Mouse (Mus musculus) lung, embryonic 14.5 days (tissue): ENCODE results near the gene Cldn24. TPM values are rescaled to one million over a fixed set of nuclear protein-coding genes. Genes with fewer than 3 reads are reported as not detected.

Experiments used
- ATAC-seq: fragments of 200-750 bp; cut with Nextera tagmentation; 2 replicates; pipeline ENCODE4 v1.8.0; 2017; ENCODE audit warnings: mild to moderate bottlenecking, moderate TSS enrichment, moderate library complexity; ENCODE audit not compliant: insufficient read depth
- DNase-seq: peaks from one replicate; pipeline ENCODE4 v3.0.0-alpha.2; 2015
- H3K27ac ChIP-seq: fragments of 300-500 bp; sonication (generic); 2 replicates; pipeline ENCODE4 v1.5.1; 2014; ENCODE audit warnings: low read depth, mild to moderate bottlenecking, moderate library complexity
- H3K27me3 ChIP-seq: fragments of 300-500 bp; sonication (generic); 2 replicates; pipeline ENCODE4 v1.6.1; 2014; ENCODE audit warnings: low read length, control low read depth; ENCODE audit not compliant: insufficient read depth
- H3K36me3 ChIP-seq: fragments of 300-500 bp; sonication (generic); 2 replicates; pipeline ENCODE4 v1.6.1; 2014; ENCODE audit warnings: control low read depth; ENCODE audit not compliant: insufficient read depth
- H3K4me1 ChIP-seq: fragments of 300-500 bp; sonication (generic); 2 replicates; pipeline ENCODE4 v1.6.1; 2014; ENCODE audit warnings: antibody characterized with exemption, control low read depth; ENCODE audit not compliant: insufficient read depth
- H3K4me2 ChIP-seq: fragments of 300-500 bp; sonication (generic); 2 replicates; pipeline ENCODE4 v1.6.1; 2014; ENCODE audit warnings: mild to moderate bottlenecking
- H3K4me3 ChIP-seq: fragments of 300-500 bp; sonication (generic); 2 replicates; pipeline ENCODE4 v1.5.1; 2014; ENCODE audit warnings: low read depth, low read length
- H3K9ac ChIP-seq: fragments of 300-500 bp; sonication (generic); 2 replicates; pipeline ENCODE4 v1.6.1; 2014
- H3K9me3 ChIP-seq: fragments of 300-500 bp; sonication (generic); 2 replicates; pipeline ENCODE4 v1.6.1; 2016; ENCODE audit warnings: low read depth, low read length, control low read depth
- CTCF ChIP-seq: IDR thresholded peaks from 2 replicates; pipeline ENCODE4 v1.5.1; 2016; ENCODE audit warnings: antibody characterized with exemption, low read depth
- WGBS: fragments of 180-500 bp; shearing (Covaris S2); extraction: QIAGEN DNeasy Blood & Tissue Kit; methylation state at CpG from one replicate; pipeline ENCODE4 v1.1.7; 2014; 5-methylcytosine and 5-hydroxymethylcytosine counted together
- polyA plus RNA-seq: library from polyadenylated mRNA; unstranded; fragments of >200 nt; fragmentation: Nextera tagmentation; extraction: Ambion mirVana; gene quantifications from 2 replicates; pipeline ENCODE4 v1.2.1, GENCODE M21; 2014

Cldn24 gene
- polyA plus RNA-seq, 1 experiment from 2014 or later, result not detected

GRCm38 (mm10) chr8:47786323-47786722 is 35.6 kb upstream of the Cldn24 start:
- Histone ChIP-seq H3K4me2 (no peak overlapping the region), H3K27me3 (no peaks in the 10 kb centered on the region), H3K4me1 (no peaks in the 10 kb centered on the region), H3K36me3 (no peaks in the 10 kb centered on the region), H3K9ac (no peak overlapping the region), H3K27ac (no peak overlapping the region), H3K9me3 (no peaks in the 10 kb centered on the region), H3K4me3 (no peak overlapping the region)
- no peak for ATAC-seq
- TF ChIP-seq CTCF, result no peak
- 91% methylated on average over 15 of the region's 15 CpGs for WGBS
- no peak for DNase-seq

- no peak for TF ChIP-seq CTCF
- Histone ChIP-seq H3K9ac (no peak overlapping the region), H3K27me3 (no peaks in the 10 kb centered on the region), H3K27ac (no peak overlapping the region), H3K4me3 (no peak overlapping the region), H3K9me3 (no peaks in the 10 kb centered on the region), H3K4me2 (no peak overlapping the region), H3K4me1 (no peaks in the 10 kb centered on the region), H3K36me3 (no peaks in the 10 kb centered on the region)
- WGBS, result 39% methylated on average over 10 of the region's 10 CpGs
- ATAC-seq, result no peak
- peak; percentile 5 for DNase-seq
Measured at GRCm38 (mm10) chr8:47787705-47788104, 34.2 kb upstream of the Cldn24 start.

DNA sequence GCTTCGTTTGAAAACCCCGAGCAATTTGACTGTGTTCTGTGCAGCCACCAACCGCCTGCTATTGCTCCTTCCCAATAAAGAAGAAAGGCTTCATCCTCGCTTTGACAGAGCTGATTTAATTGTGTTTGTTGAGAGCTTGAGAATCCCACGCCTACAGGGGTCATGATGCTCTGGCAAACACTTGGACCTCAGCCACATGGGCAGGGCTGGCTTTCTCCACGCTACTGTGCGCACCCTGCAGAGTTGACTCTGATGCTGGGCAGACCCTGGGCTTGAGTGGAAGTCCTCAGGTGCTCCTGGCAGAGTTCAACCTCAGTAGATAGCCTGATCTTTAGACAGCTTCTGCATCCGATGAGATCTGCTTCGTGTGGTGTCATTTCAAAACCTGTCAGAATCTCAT is 30.0 kb upstream of the Cldn24 start:
- H3K9me3 ChIP-seq, result no peaks in the 10 kb centered on the region

DNA sequence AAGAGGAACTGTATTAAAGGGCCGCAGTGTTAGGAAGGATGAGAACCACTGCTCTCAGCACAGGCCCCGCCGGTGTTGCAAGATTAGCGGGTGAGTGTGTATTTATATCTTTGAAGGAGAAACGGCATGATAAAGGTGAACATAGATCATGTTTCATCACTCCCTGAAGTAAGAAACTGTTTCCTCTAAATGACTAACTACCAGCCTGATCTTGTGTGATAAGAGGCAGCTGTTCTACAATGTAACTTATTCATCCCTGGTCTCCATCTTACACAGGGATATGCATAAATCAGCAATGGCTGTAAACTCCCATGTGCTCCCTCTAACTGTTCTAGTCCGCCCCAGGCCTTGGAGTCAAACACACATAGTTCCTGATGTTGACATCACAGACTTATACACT is 22.5 kb upstream of the Cldn24 start:
- Histone ChIP-seq H3K9ac (no peak overlapping the region), H3K4me2 (no peak overlapping the region), H3K27ac (no peak overlapping the region), H3K27me3 (no peaks in the 10 kb centered on the region), H3K4me3 (no peak overlapping the region), H3K9me3 (no peaks in the 10 kb centered on the region), H3K4me1 (no peaks in the 10 kb centered on the region), H3K36me3 (no peaks in the 10 kb centered on the region)
- no peak for TF ChIP-seq CTCF
- ATAC-seq (no peak), DNase-seq (no peak)
- WGBS, result 48% methylated on average over 6 of the region's 6 CpGs

More for the DNA sequence above, 30.0 kb upstream of the Cldn24 start:
- Histone ChIP-seq H3K4me3 (no peak overlapping the region), H3K9ac (no peak overlapping the region), H3K36me3 (no peaks in the 10 kb centered on the region), H3K27ac (no peak overlapping the region), H3K27me3 (no peaks in the 10 kb centered on the region), H3K4me2 (no peak overlapping the region), H3K4me1 (no peaks in the 10 kb centered on the region)
- 65% methylated on average over 9 of the region's 9 CpGs for WGBS
- ATAC-seq (no peak), DNase-seq (no peak)
- no peak for TF ChIP-seq CTCF

GRCm38 (mm10) chr8:47802349-47802748 is 19.6 kb upstream of the Cldn24 start:
- H3K4me1 ChIP-seq, result no peaks in the 10 kb centered on the region; the same call in 1 of the 2 replicates
- no peak for TF ChIP-seq CTCF
- H3K36me3 ChIP-seq, result no peaks in the 10 kb centered on the region
- DNase-seq, result no peak
- no peak overlapping the region for H3K27ac ChIP-seq
- H3K9me3 ChIP-seq, result no peaks in the 10 kb centered on the region
- WGBS, result 86% methylated on average over 2 of the region's 2 CpGs
- ATAC-seq, result no peak
- no peak overlapping the region for H3K4me3 ChIP-seq
- H3K9ac ChIP-seq, result no peak overlapping the region
- H3K27me3 ChIP-seq, result no peaks in the 10 kb centered on the region
- H3K4me2 ChIP-seq, result no peak overlapping the region

DNA sequence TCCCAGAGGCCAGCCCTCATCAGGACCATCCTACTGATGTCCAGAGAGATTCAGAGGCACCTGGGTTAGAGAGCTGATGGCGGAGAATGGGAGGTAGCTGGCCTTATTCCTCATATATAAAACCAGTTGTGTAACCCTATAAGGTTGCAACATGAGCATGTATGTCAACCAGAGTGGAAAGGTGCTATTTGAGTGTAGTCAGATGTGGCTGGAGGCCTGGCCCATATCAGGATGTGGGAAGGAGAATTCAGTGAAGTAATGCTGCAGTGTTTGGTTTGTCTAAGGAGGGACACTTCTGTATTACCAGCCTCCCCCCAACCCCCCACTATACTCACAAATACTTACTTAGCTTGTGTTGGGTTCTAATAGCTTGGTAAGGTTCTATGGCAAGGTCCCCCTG is 17.7 kb upstream of the Cldn24 start:
- Histone ChIP-seq H3K4me3 (no peak overlapping the region), H3K27me3 (no peaks in the 10 kb centered on the region), H3K36me3 (no peaks in the 10 kb centered on the region), H3K9me3 (no peaks in the 10 kb centered on the region), H3K9ac (no peak overlapping the region), H3K4me1 (no peaks in the 10 kb centered on the region; the same call in 1 of the 2 replicates), H3K27ac (no peak overlapping the region), H3K4me2 (no peak overlapping the region)
- no peak for ATAC-seq
- DNase-seq, result no peak
- no peak for TF ChIP-seq CTCF
- WGBS, result 86% methylated on average over 1 of the region's 1 CpGs

DNA sequence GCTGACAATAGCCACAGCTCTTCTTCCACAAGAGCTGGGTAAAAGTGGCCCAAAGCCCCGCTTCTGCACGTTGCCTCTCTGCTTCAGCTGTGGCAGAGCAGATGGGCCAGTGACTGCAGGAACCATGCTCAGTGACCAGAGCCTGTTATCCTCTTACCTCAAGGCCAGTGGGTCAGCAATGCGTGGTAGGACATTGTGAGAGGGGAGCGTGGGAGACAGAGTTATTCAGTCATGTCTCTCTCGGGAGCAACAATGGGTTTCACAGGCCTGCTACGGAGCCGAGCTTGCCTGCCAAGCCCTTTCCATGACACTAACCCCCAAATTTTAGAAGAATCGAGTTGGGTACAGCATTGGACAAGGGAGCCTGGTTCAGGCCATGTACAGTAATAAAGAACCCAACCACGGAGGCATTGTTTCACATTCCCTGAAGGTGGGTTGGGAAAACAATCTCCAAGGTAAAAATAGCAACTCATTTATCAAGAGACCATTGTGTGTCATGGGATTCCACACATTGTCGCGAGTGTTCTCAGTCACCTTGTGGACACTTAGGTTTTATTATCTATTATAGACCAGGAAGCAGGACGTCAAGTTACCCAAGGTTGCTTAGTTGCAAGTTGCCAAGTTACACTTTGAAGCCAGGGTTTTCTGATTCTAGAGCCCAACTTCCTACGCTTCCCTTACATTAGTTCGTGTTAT is 11.8 kb upstream of the Cldn24 start:
- H3K9me3 ChIP-seq, result no peaks in the 10 kb centered on the region
- no peak for ATAC-seq
- DNase-seq, result no peak
- H3K4me2 ChIP-seq, result no peak overlapping the region
- H3K36me3 ChIP-seq, result no peaks in the 10 kb centered on the region
- no peak for TF ChIP-seq CTCF
- no peak overlapping the region; the same call in 1 of the 2 replicates for H3K27ac ChIP-seq
- no peak overlapping the region for H3K4me3 ChIP-seq
- no peaks in the 10 kb centered on the region for H3K27me3 ChIP-seq
- H3K4me1 ChIP-seq, result no peaks in the 10 kb centered on the region; the same call in 1 of the 2 replicates
- H3K9ac ChIP-seq, result no peak overlapping the region
- 77% methylated on average over 14 of the region's 14 CpGs for WGBS
